Mouse (Mus musculus): ENCODE measurements around the gene Morn3. TPM values are rescaled to one million over a fixed set of nuclear protein-coding genes. Genes with fewer than 3 reads are reported as not detected.

Morn3 gene
- polyA plus RNA-seq, 1 experiment = not detected

GRCm38 (mm10) chr5:123020426-123020825, 26.4 kb downstream of the Morn3 start:
- Histone ChIP-seq H3K4me3 (replicated peaks) (no peak overlapping the region), H3K36me3 (ENCODE audit: control insufficient read depth) (no peaks in the 10 kb centered on the region), H3K9me3 (ENCODE audit: control insufficient read depth, low read length) (no peaks in the 10 kb centered on the region), H3K27me3 (ENCODE audit: control insufficient read depth) (peaks cover 4% of the 10 kb centered on the region; the same call in 1 of the 2 replicates), H3K4me1 (ENCODE audit: control insufficient read depth) (peaks cover 34% of the 10 kb centered on the region)
- TF ChIP-seq GATA1 (IDR thresholded peaks at IDR 0.05; ENCODE audit: low read length) (no peak), TAL1 (IDR thresholded peaks at IDR 0.05; ENCODE audit: low read length) (no peak)

- Histone ChIP-seq H3K36me3 (ENCODE audit: control insufficient read depth) (no peaks in the 10 kb centered on the region), H3K27me3 (ENCODE audit: control insufficient read depth) (peaks cover 4% of the 10 kb centered on the region; the same call in 1 of the 2 replicates), H3K9me3 (ENCODE audit: control insufficient read depth, low read length) (no peaks in the 10 kb centered on the region), H3K4me3 (replicated peaks) (no peak overlapping the region), H3K4me1 (ENCODE audit: control insufficient read depth) (peaks cover 36% of the 10 kb centered on the region)
- TF ChIP-seq GATA1 (IDR thresholded peaks at IDR 0.05; ENCODE audit: low read length) = no peak
- no peak for TF ChIP-seq TAL1 (IDR thresholded peaks at IDR 0.05; ENCODE audit: low read length)
These were observed 27.3 kb downstream of the Morn3 start for GRCm38 (mm10) chr5:123019336-123020016.

- Histone ChIP-seq H3K4me1 (ENCODE audit: control insufficient read depth) (peaks cover 49% of the 10 kb centered on the region), H3K36me3 (ENCODE audit: control insufficient read depth) (no peaks in the 10 kb centered on the region), H3K27me3 (ENCODE audit: control insufficient read depth) (peaks cover 4% of the 10 kb centered on the region; the same call in 1 of the 2 replicates), H3K9me3 (ENCODE audit: control insufficient read depth, low read length) (no peaks in the 10 kb centered on the region), H3K4me3 (replicated peaks) (no peak overlapping the region)
- no peak for TF ChIP-seq GATA1 (IDR thresholded peaks at IDR 0.05; ENCODE audit: low read length)
- TF ChIP-seq TAL1 (IDR thresholded peaks at IDR 0.05; ENCODE audit: low read length) = no peak
These were observed 29.3 kb downstream of the Morn3 start for GRCm38 (mm10) chr5:123017504-123017903.

- TF ChIP-seq GATA1 (IDR thresholded peaks at IDR 0.05; ENCODE audit: low read length) (no peak), TAL1 (IDR thresholded peaks at IDR 0.05; ENCODE audit: low read length) (no peak)
- Histone ChIP-seq H3K36me3 (ENCODE audit: control insufficient read depth) (no peaks in the 10 kb centered on the region), H3K4me3 (replicated peaks) (peak overlapping the region; percentile 66), H3K4me1 (ENCODE audit: control insufficient read depth) (peaks cover 49% of the 10 kb centered on the region), H3K9me3 (ENCODE audit: control insufficient read depth, low read length) (no peaks in the 10 kb centered on the region; the same call in 1 of the 2 replicates), H3K27me3 (ENCODE audit: control insufficient read depth) (peaks cover 4% of the 10 kb centered on the region; the same call in 1 of the 2 replicates)
These were observed 30.9 kb downstream of the Morn3 start for GRCm38 (mm10) chr5:123015915-123016314.

- H3K9me3 ChIP-seq (ENCODE audit: control insufficient read depth, low read length) = no peaks in the 10 kb centered on the region; the same call in 1 of the 2 replicates
- no peak for TF ChIP-seq TAL1 (IDR thresholded peaks at IDR 0.05; ENCODE audit: low read length)
- TF ChIP-seq GATA1 (IDR thresholded peaks at IDR 0.05; ENCODE audit: low read length) = no peak
- H3K27me3 ChIP-seq (ENCODE audit: control insufficient read depth) = peaks cover 4% of the 10 kb centered on the region; the same call in 1 of the 2 replicates
- no peaks in the 10 kb centered on the region for H3K36me3 ChIP-seq (ENCODE audit: control insufficient read depth)
- H3K4me1 ChIP-seq (ENCODE audit: control insufficient read depth) = peaks cover 49% of the 10 kb centered on the region
- peak within 1 kb of the TSS; percentile 66 for H3K4me3 ChIP-seq (replicated peaks)
These were observed 31.8 kb downstream of the Morn3 start, which contains the start of gene Orai1 for GRCm38 (mm10) chr5:123014753-123015701. Gene Orai1 (plus strand): TSS chr5:123015074.

- no peak for TF ChIP-seq TAL1 (IDR thresholded peaks at IDR 0.05; ENCODE audit: low read length)
- no peak for TF ChIP-seq GATA1 (IDR thresholded peaks at IDR 0.05; ENCODE audit: low read length)
- peak overlapping the region; percentile 5 for H3K4me3 ChIP-seq (replicated peaks)
- peaks cover 4% of the 10 kb centered on the region; the same call in 1 of the 2 replicates for H3K27me3 ChIP-seq (ENCODE audit: control insufficient read depth)
- H3K36me3 ChIP-seq (ENCODE audit: control insufficient read depth) = no peaks in the 10 kb centered on the region
- H3K9me3 ChIP-seq (ENCODE audit: control insufficient read depth, low read length) = no peaks in the 10 kb centered on the region; the same call in 1 of the 2 replicates
- H3K4me1 ChIP-seq (ENCODE audit: control insufficient read depth) = peaks cover 40% of the 10 kb centered on the region
These were observed 33.1 kb downstream of the Morn3 start for GRCm38 (mm10) chr5:123013599-123014315.

- peaks cover 4% of the 10 kb centered on the region; the same call in 1 of the 2 replicates for H3K27me3 ChIP-seq (ENCODE audit: control insufficient read depth)
- no peak overlapping the region for H3K4me3 ChIP-seq (replicated peaks)
- no peaks in the 10 kb centered on the region for H3K36me3 ChIP-seq (ENCODE audit: control insufficient read depth)
- no peaks in the 10 kb centered on the region; the same call in 1 of the 2 replicates for H3K9me3 ChIP-seq (ENCODE audit: control insufficient read depth, low read length)
- TF ChIP-seq TAL1 (IDR thresholded peaks at IDR 0.05; ENCODE audit: low read length) = no peak
- no peak for TF ChIP-seq GATA1 (IDR thresholded peaks at IDR 0.05; ENCODE audit: low read length)
- H3K4me1 ChIP-seq (ENCODE audit: control insufficient read depth) = peaks cover 30% of the 10 kb centered on the region
These were observed 35.1 kb downstream of the Morn3 start for GRCm38 (mm10) chr5:123011705-123012104.

GRCm38 (mm10) chr5:123010806-123011205, 36.0 kb downstream of the Morn3 start:
- Histone ChIP-seq H3K27me3 (ENCODE audit: control insufficient read depth) (peaks cover 1% of the 10 kb centered on the region; the same call in 1 of the 2 replicates), H3K9me3 (ENCODE audit: control insufficient read depth, low read length) (no peaks in the 10 kb centered on the region; the same call in 1 of the 2 replicates), H3K4me3 (replicated peaks) (no peak overlapping the region), H3K36me3 (ENCODE audit: control insufficient read depth) (no peaks in the 10 kb centered on the region), H3K4me1 (ENCODE audit: control insufficient read depth) (peaks cover 22% of the 10 kb centered on the region)
- TF ChIP-seq TAL1 (IDR thresholded peaks at IDR 0.05; ENCODE audit: low read length) (no peak), GATA1 (IDR thresholded peaks at IDR 0.05; ENCODE audit: low read length) (no peak)

All from erythroblast, embryonic 14.5 days (primary cell).